Comparison of ENCODE assay signal across 11 mouse cellular contexts in the genomic region with DNA sequence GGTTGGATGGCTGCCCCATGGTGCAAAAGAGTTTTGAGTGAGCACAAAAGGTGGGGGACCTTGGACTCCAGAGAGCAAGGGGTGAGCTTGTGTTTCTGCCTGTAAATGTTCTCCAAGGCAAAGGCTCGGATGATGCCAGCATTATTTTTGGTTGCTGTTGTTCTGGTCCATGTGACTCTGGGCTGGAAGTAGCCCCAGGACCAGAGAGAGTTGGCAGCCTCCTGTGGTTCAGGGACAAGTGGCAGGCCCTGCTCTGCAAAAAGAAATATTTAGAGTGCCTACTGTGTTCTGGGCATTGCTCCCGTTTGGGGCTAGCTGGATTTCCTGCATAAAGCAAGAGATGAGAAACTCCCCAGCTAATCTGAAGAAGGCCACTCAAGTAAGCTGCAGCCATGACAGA. TPM values are rescaled to one million over a fixed set of nuclear protein-coding genes. Genes with fewer than 3 reads are reported as not detected.
A peak's percentile ranks its signal among the peaks of the same experiment; 100 is the strongest.
DNase-seq lines count a peak whose midpoint lies in the region; ATAC-seq and TF ChIP-seq lines count a peak whose summit lies in the region.
"Had no signal": no experiment of that assay in that cellular context is flagged by ENCODE, and none has a peak within 500 bp of the region (broad histone marks: within the 10 kb centered on the region; RNA-seq: fewer than 3 reads in every experiment).

No protein-coding gene starts in this region.

- no peak overlapping the region for H3K27ac ChIP-seq in forebrain, postnatal 0 days (ENCODE audit: low read depth, low read length)
- H3K27ac ChIP-seq in forebrain, embryonic 10.5 days: no peak overlapping the region
- H3K27ac ChIP-seq: embryonic facial prominence, embryonic 13.5 days had no signal

- H3K27me3 ChIP-seq in forebrain, postnatal 0 days (ENCODE audit: insufficient read depth, low read length): no peaks in the 10 kb centered on the region
- peaks cover 20% of the 10 kb centered on the region for H3K27me3 ChIP-seq in forebrain, embryonic 10.5 days (ENCODE audit: poor library complexity, severe bottlenecking)

- no peak overlapping the region for H3K9ac ChIP-seq in forebrain, postnatal 0 days
- H3K9ac ChIP-seq: embryonic facial prominence, embryonic 13.5 days had no signal

- no peaks in the 10 kb centered on the region for H3K36me3 ChIP-seq in forebrain, postnatal 0 days (ENCODE audit: insufficient read depth)
- no peaks in the 10 kb centered on the region for H3K36me3 ChIP-seq in forebrain, embryonic 10.5 days (replicated peaks)
- H3K36me3 ChIP-seq: embryonic facial prominence, embryonic 13.5 days had no signal

- H3K4me2 ChIP-seq in forebrain, postnatal 0 days (ENCODE audit: low read depth): no peak overlapping the region
- H3K4me2 ChIP-seq: embryonic facial prominence, embryonic 13.5 days had no signal

- TF ChIP-seq POLR2A in lung, adult 2 months (IDR thresholded peaks at IDR 0.05; ENCODE audit: borderline replicate concordance, extremely low read depth, low read depth, low read length): no peak

- no peaks in the 10 kb centered on the region for H3K9me3 ChIP-seq in forebrain, postnatal 0 days (ENCODE audit: low read length)
- peaks cover 4% of the 10 kb centered on the region; the same call in 1 of the 2 replicates for H3K9me3 ChIP-seq in forebrain, embryonic 10.5 days
- H3K9me3 ChIP-seq: embryonic facial prominence, embryonic 13.5 days had no signal

- no peak for TF ChIP-seq CTCF in forebrain, postnatal 0 days (IDR thresholded peaks at IDR 0.05; ENCODE audit: low read depth)
- no peak for TF ChIP-seq CTCF in lung, adult 2 months (IDR thresholded peaks at IDR 0.05; ENCODE audit: insufficient read depth, low read length)

- no peak overlapping the region for H3K4me3 ChIP-seq in forebrain, postnatal 0 days (ENCODE audit: low read depth, low read length)
- no peak overlapping the region for H3K4me3 ChIP-seq in forebrain, embryonic 10.5 days
- no peak overlapping the region for H3K4me3 ChIP-seq in lung, adult 2 months (replicated peaks; ENCODE audit: extremely low read depth, low read depth, low read length)
- H3K4me3 ChIP-seq: embryonic facial prominence, embryonic 13.5 days had no signal

- no peaks in the 10 kb centered on the region for H3K4me1 ChIP-seq in forebrain, postnatal 0 days (ENCODE audit: insufficient read depth)
- peaks cover 10% of the 10 kb centered on the region for H3K4me1 ChIP-seq in forebrain, embryonic 10.5 days
- no peaks in the 10 kb centered on the region for H3K4me1 ChIP-seq in lung, adult 2 months (ENCODE audit: control insufficient read depth, insufficient read depth, low read length)
- H3K4me1 ChIP-seq: embryonic facial prominence, embryonic 13.5 days had no signal

- DNase-seq in forebrain, postnatal 0 days: peak; percentile 46
- DNase-seq in forebrain, embryonic 10.5 days (ENCODE audit: extremely low spot score, low spot score): no peak
- peak; percentile 32 for DNase-seq in lung, adult 2 months
- DNase-seq in lung, postnatal 10 days: no peak
- DNase-seq in heart, postnatal 4 days: peak; percentile 63
- DNase-seq in right cerebral cortex, postnatal 10 days (ENCODE audit: low spot score in 2 of 2): peak; percentile 72 to 81
- DNase-seq in testis, postnatal 14 days (ENCODE audit: low spot score): no peak

- ATAC-seq in forebrain, postnatal 0 days: peak; percentile 78
- ATAC-seq in megakaryocyte progenitor cell, adult 5-6 weeks (replicated peaks; ENCODE audit: poor library complexity): no peak

- 21% methylated on average over 2 of the region's 2 CpGs for whole genome bisulfite sequencing in forebrain, postnatal 0 days
- 62% methylated on average over 2 of the region's 2 CpGs for WGBS in forebrain, embryonic 10.5 days
- WGBS in lung, adult 2 months: 34% methylated on average over 2 of the region's 2 CpGs

RNA-seq across cellular contexts. Expression of a gene that starts 6.0 kb away (rescaled TPM):
- 4.5 and 11.9 TPM in 2 replicates for total RNA-seq in forebrain, postnatal 0 days (2014; rRNA removed)
- polyA plus RNA-seq in forebrain, postnatal 0 days (2015; fragmentation: Nextera tagmentation; extraction: Ambion mirVana): 2.9 and 4.2 TPM in 2 replicates
- polyA plus RNA-seq in forebrain, embryonic 10.5 days (2016; fragmentation: Nextera tagmentation; extraction: Ambion mirVana): 1.5 and 1.8 TPM in 2 replicates
- polyA plus RNA-seq in lung, adult 2 months (2012; rRNA removed): 223 and 227 TPM in 2 replicates
- total RNA-seq in heart, postnatal 4 days (2021): 10 to 100 TPM; 11.8 to 14.3 TPM
- not detected in 2 replicates for total RNA-seq in megakaryocyte progenitor cell, adult 5-6 weeks (2015)
- not detected in 2 replicates for total RNA-seq in megakaryocyte progenitor cell, adult 5-6 weeks (2017)

RNA-seq across cellular contexts. Expression of a gene that starts 31.9 kb away (rescaled TPM):
- total RNA-seq in forebrain, postnatal 0 days (2014; rRNA removed): not detected in 2 replicates
- not detected in 2 replicates for polyA plus RNA-seq in forebrain, postnatal 0 days (2015; fragmentation: Nextera tagmentation; extraction: Ambion mirVana)
- polyA plus RNA-seq in forebrain, embryonic 10.5 days (2016; fragmentation: Nextera tagmentation; extraction: Ambion mirVana): not detected in 2 replicates
- not detected in 2 replicates for polyA plus RNA-seq in lung, adult 2 months (2012; rRNA removed)
- total RNA-seq in heart, postnatal 4 days (2021): not detected
- not detected in 2 replicates for total RNA-seq in megakaryocyte progenitor cell, adult 5-6 weeks (2015)
- not detected in 2 replicates for total RNA-seq in megakaryocyte progenitor cell, adult 5-6 weeks (2017)
- polyA plus RNA-seq: embryonic facial prominence, embryonic 13.5 days; liver, embryonic 16.5 days; neural tube, embryonic 11.5 days had no signal

Comparison
In these comparisons a context has a peak if more than half of its experiments do, and no peak if none do; other contexts are left out.
1. DNase-seq: peak in forebrain, postnatal 0 days (single experiment), lung, adult 2 months (single experiment), heart, postnatal 4 days (single experiment) and right cerebral cortex, postnatal 10 days (2 of 2); none in forebrain, embryonic 10.5 days (single experiment), lung, postnatal 10 days (single experiment) and testis, postnatal 14 days (single experiment).